ENCODE assay signal across 14 mouse cellular contexts in the genomic region with DNA sequence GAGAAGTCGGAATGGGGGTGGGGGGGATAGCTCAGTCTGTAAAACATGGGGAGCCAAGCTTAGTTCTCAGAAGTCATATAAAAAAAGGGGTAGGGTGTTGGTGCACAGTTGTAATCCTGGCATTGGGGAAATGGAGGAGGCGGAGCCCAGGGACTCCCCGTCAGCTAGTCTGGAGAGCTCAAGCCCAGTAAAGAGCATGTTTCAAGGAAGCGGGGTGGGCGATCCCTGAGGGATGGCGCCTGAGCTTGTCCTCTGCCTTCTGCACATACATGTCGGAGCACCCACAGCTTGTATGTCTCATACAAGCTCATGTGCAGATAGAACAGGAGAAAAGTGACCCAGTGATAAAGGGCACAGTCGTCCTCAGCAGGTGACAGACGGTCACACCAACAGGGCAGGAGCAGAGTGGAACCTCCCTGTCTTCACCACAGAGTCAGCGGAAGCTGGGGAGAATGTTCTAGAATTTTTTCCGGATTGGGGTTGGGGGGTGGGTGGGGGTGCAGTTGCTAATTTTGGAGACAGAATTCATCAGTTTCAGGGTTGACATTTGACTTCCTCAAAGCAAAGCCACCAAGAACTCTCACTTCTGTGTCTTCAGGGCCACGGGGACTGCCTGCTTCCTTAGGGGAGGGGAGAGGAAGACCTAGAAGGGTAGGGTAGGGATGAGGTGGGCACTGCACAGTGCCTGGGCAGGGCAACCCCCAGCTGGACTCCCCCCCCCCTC.
A peak's percentile ranks its signal among the peaks of the same experiment; 100 is the strongest.
DNase-seq lines count a peak whose midpoint lies in the region; ATAC-seq and TF ChIP-seq lines count a peak whose summit lies in the region.
"Had no signal": no experiment of that assay in that cellular context is flagged by ENCODE, and none has a peak within 500 bp of the region (broad histone marks: within the 10 kb centered on the region; RNA-seq: fewer than 3 reads in every experiment).

No protein-coding gene starts in this region.

- H3K9me3 ChIP-seq in megakaryocyte, embryonic 14.5 days = peaks cover 12% of the 10 kb centered on the region
- 0 out of 2 replicates have a peak, but pooled peaks cover 2% of the 10 kb centered on the region for H3K9me3 ChIP-seq in midbrain, embryonic 13.5 days
- H3K9me3 ChIP-seq: neural tube, embryonic 13.5 days had no signal

- no peak for TF ChIP-seq CTCF in thymus, adult 2 months (IDR thresholded peaks at IDR 0.05; ENCODE audit: borderline replicate concordance, control insufficient read depth, extremely low read depth, insufficient read depth, low read length, poor library complexity)

- no peak for ATAC-seq in midbrain, embryonic 13.5 days
- ATAC-seq: intestine, embryonic 16.5 days; midbrain, embryonic 16.5 days had no signal

- no peak for TF ChIP-seq POLR2A in thymus, adult 2 months (IDR thresholded peaks at IDR 0.05; ENCODE audit: control insufficient read depth, extremely low read depth, insufficient read depth, low read length, poor library complexity)

- H3K4me1 ChIP-seq in thymus, adult 2 months (replicated peaks; ENCODE audit: control insufficient read depth, insufficient read depth, low read length) = peaks cover 5% of the 10 kb centered on the region
- peaks cover 21% of the 10 kb centered on the region for H3K4me1 ChIP-seq in megakaryocyte, embryonic 14.5 days
- H3K4me1 ChIP-seq in midbrain, embryonic 13.5 days (replicated peaks) = no peaks in the 10 kb centered on the region
- H3K4me1 ChIP-seq: neural tube, embryonic 13.5 days had no signal

- WGBS in thymus, adult 2 months = 32% methylated on average over 12 of the region's 12 CpGs
- 92% methylated on average over 12 of the region's 12 CpGs for WGBS in midbrain, embryonic 13.5 days

- no peak overlapping the region for H3K4me3 ChIP-seq in thymus, adult 2 months (ENCODE audit: control insufficient read depth, insufficient read depth, low read length)
- H3K4me3 ChIP-seq in megakaryocyte, embryonic 14.5 days (replicated peaks) = peak overlapping the region; percentile 75
- H3K4me3 ChIP-seq in midbrain, embryonic 13.5 days (replicated peaks) = no peak overlapping the region
- H3K4me3 ChIP-seq: neural tube, embryonic 13.5 days had no signal

- no peaks in the 10 kb centered on the region for H3K27me3 ChIP-seq in thymus, adult 2 months (ENCODE audit: control insufficient read depth, insufficient read depth, low read length)
- peaks cover 4% of the 10 kb centered on the region for H3K27me3 ChIP-seq in megakaryocyte, embryonic 14.5 days (replicated peaks)
- no peaks in the 10 kb centered on the region for H3K27me3 ChIP-seq in midbrain, embryonic 13.5 days
- H3K27me3 ChIP-seq: neural tube, embryonic 13.5 days had no signal

- DNase-seq in heart, adult 11 months = peak; percentile 97
- no peak for DNase-seq in heart, adult 8-10 months (ENCODE audit: low spot score)
- no peak for DNase-seq in thymus, adult 2 months
- DNase-seq in thymus, postnatal 10 days (ENCODE audit: low spot score in 2 of 2) = no peak
- no peak for DNase-seq in kidney, postnatal 36 days
- DNase-seq in retina, postnatal 1 day = no peak
- DNase-seq: cerebellum, postnatal 10 days; heart, postnatal 4 days; kidney, postnatal 14 days had no signal

- H3K27ac ChIP-seq in thymus, adult 2 months (ENCODE audit: control insufficient read depth, insufficient read depth, low read length) = peak overlapping the region; percentile 33; the same call in 1 of the 2 replicates
- no peak overlapping the region for H3K27ac ChIP-seq in midbrain, embryonic 13.5 days
- H3K27ac ChIP-seq: neural tube, embryonic 13.5 days had no signal

- no peak overlapping the region for H3K4me2 ChIP-seq in midbrain, embryonic 13.5 days (replicated peaks)
- H3K4me2 ChIP-seq: neural tube, embryonic 13.5 days had no signal

- no peak overlapping the region for H3K9ac ChIP-seq in midbrain, embryonic 13.5 days (replicated peaks)
- H3K9ac ChIP-seq: neural tube, embryonic 13.5 days had no signal

- H3K36me3 ChIP-seq in thymus, adult 2 months (ENCODE audit: control insufficient read depth, insufficient read depth, low read length) = no peaks in the 10 kb centered on the region
- no peaks in the 10 kb centered on the region for H3K36me3 ChIP-seq in megakaryocyte, embryonic 14.5 days (replicated peaks; ENCODE audit: low read length)
- H3K36me3 ChIP-seq in midbrain, embryonic 13.5 days = peaks cover 24% of the 10 kb centered on the region
